Mouse (Mus musculus) kidney, adult 2 months (tissue): ENCODE results near the gene Atp23.

Experiments used
- CTCF ChIP-seq: fragments of 200-500 bp; conservative IDR thresholded peaks from 2 replicates; pipeline ENCODE4 v1.5.1; 2011; ENCODE audit warnings: low read depth, mild to moderate bottlenecking, control low read depth, low read length, moderate library complexity, mixed read lengths; ENCODE audit not compliant: insufficient read depth, insufficient read length
- POLR2A ChIP-seq: fragments of 200-500 bp; IDR thresholded peaks from one replicate; pipeline ENCODE4 v1.6.1; 2011; ENCODE audit warnings: low read depth, low read length, control low read depth

GRCm38 (mm10) chr10:126911479-126911878, 10.3 kb upstream of the Atp23 start:
- TF ChIP-seq CTCF = no peak
- TF ChIP-seq POLR2A = no peak
